Mouse (Mus musculus): ENCODE results near the gene Ahnak.

GRCm38 (mm10) chr19:8991871-8992735 is 3.0 kb downstream of the Ahnak start:
- TF ChIP-seq CTCF (conservative IDR thresholded peaks at IDR 0.05; ENCODE audit: insufficient read depth, insufficient read length, low read depth, low read length) (no peak), POLR2A (IDR thresholded peaks at IDR 0.05; ENCODE audit: low read depth, low read length) (no peak)
